Mouse (Mus musculus) kidney, postnatal 25 days (tissue): ENCODE data around the gene Gm37419.

Experiments used
- DNase-seq, 2 experiments: peaks; one replicate each; pipeline ENCODE4 v3.0.0; 2021; ENCODE audit warnings: mixed read lengths in 2 of 2

Gene Gm37419

DNA sequence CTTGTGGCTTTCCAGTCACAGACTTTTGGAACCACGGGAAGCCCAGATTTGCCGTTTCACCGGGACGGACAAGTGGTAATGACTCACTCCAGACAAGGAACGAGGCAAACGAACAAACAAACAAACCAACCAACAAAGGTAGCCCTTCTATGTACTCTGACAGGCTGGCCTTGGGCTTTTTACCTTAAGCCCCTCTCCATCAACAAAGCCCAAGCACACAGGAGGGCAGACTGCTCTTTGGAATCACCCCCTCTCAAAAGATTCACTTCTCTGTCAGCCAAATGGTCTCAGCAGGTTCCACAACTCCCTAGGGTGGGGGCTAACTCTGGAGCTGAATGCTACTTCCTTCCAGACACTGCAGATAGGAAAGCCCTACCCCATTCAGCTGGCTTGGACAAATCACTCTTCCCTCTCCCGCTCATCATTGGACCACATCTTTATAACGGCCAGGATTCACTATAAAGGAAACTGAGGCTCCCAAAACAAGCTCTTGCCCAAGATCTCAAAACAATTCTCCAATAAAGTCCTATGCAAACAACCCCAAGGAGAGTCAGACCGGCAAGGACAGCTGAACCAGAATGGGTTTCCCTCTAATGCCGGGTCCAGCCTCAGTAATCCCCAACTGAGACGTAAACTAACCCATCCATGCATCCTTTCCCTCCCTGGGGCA, 7.9 kb upstream of the Gm37419 start:
- DNase-seq: no peak

DNA sequence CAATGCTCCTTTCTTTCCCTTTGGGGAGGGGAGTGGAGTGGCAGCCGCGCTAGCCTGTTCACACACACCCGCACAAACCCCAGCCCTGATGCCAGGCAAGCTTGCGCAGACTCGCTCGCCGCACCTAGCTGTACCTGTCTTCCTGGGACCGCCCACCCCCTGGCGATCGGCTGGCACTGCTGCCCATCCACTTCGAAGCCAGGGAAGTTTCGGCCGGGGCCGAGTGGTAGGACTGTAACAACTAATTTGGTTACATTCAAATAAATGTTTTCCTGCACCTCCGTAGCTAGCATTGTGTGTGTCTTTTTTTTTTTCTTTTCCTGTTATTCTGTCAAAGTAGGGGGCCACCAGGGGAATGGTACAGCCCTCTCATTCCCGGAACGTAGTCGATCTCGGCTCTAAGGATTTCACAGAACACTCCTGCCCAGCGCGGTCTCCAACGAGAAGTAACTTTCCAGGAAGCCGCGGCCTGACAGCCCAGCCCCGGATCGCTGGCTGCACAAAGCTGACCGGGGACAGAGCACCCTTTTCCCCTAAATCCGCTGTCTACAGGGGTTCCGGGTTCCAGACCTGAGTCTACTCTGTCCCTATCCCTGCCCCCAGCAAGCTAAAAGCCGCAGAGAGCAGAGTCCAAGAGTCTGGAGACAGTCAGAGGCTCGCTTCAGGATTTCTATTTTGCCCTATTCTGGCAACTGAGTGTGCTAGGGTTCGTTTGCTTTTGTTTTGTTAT, 7.1 kb upstream of the Gm37419 start:
- DNase-seq: peak; percentile 55 to 77

DNA sequence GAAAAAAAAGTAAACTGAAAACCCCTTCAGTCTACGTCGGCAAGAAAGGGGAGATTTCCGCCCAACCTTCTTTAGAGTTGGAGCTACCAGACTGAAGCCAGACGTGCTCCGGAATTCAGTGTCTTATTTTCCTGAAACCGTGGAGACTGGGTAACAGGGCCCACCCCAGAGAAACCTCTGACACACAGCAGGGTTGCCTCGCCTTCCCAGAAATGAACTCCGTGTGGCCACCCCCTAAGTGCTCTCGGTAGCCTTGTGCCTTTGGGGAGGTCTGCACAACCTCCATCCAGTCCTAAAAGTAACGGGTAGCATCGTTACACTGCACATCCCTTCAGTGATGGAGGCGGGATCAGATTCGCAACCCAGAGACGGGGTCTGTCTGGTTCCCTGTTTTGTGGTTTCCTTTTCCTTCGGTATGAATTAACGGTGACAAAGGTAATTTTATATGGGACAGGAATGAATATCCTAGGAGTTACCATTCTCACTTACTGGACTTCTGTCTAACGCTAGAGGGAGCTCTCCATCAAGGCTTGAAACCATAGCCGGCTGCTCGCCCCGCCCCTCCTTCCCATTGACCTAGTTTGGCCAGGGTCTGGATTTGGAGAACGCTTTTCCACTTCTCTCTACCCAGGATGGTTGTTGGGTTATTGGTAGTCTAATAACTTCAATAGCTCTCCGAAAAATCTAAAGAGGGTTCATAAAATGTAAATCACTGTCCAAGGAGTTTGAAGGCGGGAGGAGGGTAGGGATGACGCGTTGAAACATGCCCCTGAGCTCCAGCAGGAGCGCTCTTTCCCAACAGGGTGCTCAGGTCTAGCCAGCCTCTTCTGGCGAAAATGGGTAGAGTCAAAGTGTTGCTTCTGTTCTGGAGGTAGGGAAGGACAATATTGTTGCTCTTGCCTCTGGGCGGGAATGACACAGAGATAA, 6.1 kb upstream of the Gm37419 start:
- peak; percentile 88 to 94 for DNase-seq

DNA sequence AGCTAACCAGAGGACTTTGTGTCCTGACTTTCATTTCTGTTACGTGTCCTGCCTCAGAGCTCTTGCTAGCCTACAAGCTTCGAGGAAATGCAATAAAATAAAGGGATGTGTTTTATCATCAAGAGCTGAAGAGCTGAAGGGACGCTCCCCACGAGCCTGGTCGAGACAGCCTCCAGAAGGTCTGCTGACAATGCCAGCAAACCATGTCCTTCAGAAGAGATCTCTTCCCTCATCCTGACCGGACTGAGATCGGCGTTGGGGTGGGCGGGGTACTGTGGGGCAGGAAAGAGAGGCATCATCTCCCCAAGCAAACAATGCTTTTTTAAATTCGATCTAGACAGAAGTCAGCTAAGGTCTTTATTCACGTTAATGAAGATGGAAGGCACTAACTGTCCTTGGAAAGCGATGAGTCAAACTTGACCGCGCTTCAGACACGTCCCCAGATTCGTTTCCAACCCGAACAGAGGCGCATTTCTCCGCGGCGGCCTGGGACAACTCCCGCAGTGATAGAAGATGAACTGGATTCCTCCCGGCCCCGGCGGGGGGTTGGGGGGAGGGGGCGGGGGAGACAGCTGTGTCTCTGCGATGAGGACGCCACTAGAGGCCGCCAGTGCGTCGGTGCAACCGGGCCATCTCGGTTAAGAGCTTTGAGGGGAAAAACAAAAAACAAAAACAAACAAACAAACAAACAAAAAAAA, 5.2 kb upstream of the Gm37419 start:
- DNase-seq: peak; percentile 87 to 90

DNA sequence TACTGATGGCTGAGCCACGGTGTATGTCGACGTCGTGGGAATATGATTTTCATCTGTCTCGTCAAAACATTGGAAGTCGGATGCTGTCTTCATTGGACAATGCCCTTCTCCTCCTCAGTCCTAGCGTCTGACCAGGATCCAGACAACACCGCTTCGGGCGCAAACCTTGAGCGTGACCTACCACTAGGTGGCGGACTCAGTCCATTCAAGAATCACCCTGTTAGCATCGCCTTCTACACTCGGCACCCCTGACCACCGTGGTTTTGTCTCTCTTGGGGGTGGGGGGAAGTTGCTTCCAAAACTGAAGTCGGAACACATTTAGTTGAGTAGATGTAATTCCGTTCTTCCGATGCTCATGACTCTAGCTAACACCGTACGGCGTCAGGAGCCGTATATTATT, 4.1 kb upstream of the Gm37419 start:
- peak; percentile 91 to 95 for DNase-seq

DNA sequence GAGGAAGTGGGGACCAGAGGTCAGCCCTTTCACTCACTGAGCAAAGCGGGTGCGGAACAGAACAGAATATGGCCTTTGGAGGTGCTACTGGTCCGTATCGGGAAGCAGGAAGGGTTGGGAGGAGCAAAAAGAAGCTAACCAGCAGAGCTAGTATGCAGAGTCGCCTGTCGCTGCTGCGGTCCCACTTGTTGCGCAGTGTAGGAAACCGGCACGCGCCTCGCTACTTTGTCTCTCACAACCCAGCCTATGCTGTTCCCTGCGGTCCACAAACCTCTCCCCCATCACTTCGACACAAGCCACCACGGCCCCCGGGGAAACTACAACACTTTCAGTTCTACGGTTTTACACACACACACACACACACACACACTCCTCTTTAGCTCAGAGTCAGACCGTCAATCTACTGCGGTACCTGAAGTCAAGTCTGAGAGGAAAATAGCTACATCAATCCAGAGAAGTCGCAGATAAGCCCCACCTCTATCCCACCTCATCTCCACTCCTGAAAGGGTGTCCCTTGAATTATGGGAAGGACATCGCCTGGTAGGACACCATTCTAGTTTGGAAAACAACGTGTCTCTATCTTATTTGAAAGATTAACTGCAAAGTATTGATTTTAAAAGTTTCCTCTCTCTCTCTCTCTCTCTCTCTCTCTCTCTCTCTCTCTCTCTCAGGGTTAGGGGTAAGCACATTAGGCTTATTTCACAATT, 3.4 kb upstream of the Gm37419 start:
- DNase-seq: peak; percentile 59 to 72

DNA sequence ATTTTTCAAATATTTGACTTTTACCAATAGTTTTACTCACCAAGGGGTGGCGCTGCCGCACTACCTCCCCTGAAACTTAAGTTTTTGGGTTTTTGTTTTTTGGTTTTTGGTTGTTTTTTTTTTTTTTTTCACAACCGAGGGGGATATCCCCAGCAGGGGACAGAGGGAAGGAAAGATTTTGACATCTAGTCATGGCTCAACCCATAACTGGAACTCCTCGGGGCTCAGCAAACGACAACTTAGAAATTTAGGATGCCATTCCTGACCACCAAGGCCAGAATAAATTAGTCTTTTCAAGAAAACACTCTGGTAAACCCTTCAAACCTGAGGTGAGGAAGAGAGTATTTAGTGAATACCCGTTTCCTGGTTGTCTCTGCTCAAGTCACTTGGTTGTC, 2.8 kb upstream of the Gm37419 start:
- DNase-seq: peak in 1 of 2 experiments; percentile 77

DNA sequence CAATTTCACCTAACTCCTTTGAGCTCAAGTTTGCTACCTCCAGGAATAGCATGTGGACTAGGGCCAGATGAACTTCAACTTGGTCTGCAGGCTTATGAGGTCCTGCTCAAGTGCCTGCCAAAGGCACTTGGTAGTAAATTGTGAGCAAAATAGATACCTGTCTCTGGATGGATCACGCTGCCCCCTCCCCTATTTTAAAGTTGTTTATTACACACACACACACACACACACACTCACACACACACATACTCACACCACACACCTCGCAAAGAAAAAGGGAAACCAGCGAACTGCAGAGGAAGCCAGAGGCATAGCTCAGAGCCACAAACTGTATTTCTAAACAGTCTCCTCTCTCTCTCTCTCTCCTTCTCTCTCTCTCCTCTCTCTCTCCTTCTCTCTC, 2.1 kb upstream of the Gm37419 start:
- DNase-seq: peak in 1 of 2 experiments; percentile 39

DNA sequence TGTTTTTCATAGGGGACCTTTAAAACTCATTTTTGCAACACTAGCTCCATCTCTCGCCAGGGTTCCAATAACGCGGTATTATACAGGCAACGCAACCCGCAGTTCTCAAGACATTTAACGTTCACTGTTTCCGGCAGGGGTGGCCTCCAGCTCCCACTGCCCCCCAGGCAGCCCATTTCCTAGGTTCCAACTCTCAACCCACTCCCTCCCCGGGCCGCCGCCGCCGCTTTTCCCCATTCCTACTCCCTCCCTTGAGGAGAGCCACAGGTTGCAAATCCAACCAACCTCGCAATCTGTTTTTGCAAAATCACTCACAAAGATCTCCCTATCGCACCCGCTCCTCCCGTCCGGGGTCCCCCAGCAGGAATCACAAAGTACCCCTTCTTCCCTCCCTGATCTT, 1.4 kb upstream of the Gm37419 start:
- peak in 1 of 2 experiments; percentile 32 for DNase-seq

DNA sequence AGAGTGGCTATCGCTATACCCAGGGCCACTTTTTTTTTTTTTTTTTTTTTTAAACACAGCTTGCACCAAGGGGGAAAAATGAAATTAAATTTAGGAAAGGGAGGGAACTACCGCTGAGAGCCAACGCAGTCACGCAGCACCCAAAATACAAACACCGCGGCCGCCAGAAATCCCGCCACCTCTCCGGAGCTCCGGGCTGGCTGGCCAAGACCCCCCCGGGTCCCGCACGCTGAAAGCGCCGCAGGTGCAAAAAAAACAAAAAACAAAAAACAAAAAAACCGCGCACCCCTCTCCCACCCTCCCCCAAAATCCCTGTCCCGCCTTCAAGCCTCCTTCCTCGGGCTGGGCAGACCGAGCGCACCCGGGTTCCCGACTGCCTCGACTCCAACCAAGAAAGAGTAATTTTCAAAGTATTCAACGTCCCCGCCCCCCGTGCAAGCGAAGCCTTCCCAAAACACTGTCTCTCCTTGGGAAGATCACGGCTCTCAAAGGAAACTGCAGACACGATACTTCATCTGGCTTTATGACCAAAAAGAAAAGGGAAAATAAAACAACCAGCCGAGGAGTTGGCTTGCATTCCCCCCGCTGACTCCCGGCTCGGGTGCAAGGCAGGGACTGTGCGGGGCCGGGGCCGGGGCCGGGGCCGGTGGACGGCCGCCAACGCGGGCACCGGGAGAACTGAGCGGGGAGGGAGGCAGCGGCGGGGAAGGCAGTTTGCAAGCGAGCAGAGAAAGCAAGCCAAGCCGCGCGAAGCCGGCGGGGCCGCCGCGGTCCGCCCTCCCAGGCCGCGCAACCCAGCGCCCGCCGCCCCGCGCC, 733 bp upstream of the Gm37419 start:
- DNase-seq: peak; percentile 62 to 73

DNA sequence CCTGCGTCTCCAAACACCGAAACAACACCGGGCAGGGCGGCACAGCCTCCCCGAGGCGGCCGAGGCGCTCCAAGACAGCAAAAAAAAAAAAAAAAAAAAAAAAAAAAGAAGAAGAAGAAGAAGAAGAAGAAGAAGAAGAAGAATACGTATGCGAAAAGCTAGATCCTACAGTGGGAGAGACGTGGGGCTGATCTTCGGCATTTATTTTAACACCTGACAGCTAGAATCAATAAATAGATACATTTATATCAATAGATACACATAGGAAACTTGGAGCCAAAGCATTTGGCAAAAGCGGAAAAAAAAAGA, 171 bp upstream of the Gm37419 start:
- DNase-seq: no peak

DNA sequence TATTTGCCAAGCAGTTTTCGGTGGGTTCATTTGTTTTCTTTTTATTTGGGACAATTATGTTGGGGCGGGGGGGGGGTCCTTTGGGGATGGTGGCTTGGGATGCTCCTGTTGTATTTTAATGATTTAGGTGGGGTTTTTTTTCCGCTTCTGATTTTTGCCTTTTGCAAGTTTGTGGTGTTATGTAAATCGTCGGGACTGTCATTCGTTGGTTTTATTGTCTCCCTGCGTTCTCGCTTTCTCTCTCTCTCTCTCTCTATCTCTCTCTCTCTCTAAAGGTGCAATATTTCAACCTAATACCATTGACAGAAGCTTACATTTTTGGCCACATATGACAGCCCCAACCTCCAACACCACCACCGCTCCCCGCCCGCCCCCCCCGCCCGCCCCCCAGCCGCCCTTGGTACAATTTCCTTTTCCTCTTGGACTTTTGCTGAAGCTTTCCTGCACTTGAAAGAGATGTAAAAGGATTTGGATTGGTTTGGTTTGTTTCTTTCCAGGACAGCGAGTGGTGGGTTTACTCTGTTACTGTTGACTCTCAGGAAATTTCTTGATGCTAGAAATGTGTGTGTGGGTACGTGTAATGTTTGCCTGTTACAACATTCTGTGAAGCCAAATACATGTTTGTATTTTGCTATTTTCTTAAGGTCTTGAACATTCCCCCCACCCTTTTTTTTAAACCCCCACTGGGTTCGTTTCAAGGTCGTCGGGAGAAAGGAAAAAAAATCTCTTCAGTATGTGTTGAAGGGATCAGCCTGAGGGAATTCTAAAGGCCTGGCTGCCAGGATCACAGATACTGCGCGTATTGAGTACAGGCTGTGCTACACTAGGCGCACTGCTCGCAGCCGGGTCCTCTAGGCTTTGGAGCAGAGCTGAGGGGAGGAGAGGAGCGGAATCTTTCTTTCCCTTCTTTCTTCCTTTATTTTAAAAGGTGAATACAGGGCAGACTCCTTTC, 1.2 kb downstream of the Gm37419 start:
- peak; percentile 36 to 73 for DNase-seq

DNA sequence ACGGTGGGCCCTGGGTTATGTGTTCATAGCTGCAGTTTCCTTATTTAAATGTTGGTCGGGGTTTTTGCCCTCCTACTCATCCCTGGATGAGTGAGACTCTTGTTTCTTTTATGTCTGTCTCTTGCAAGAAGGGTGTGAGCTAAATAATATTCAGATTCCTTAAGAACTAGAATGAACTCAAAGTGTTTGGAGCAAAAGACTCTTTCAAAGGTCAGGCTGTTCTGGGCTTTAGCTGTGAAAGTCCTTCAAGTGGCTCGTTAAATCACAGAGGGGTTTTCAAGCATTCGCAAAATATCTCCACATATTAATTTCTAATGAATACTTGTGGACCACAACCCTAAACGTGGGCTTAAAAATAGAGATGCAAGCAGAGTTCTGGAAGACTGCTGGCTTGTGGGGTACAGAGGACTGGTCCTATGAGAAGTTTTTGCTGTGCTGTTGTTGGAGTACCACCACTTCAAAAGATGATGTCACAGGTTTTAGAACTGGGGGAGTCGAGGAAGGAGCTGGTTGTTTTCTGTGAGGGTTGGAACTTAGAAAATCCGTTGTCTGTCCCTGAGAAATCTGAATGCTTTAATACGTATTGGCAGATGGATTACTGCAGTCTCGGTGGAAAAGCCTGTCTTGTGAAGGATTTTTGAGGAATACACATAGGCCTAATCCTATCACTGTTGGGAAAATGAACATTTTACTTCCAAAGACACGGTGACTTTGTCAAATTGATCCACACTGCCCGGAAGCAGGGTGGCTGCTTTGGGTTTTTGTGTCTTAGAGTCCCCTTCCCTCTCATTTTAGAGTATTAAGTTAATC, 2.1 kb downstream of the Gm37419 start:
- no peak for DNase-seq

DNA sequence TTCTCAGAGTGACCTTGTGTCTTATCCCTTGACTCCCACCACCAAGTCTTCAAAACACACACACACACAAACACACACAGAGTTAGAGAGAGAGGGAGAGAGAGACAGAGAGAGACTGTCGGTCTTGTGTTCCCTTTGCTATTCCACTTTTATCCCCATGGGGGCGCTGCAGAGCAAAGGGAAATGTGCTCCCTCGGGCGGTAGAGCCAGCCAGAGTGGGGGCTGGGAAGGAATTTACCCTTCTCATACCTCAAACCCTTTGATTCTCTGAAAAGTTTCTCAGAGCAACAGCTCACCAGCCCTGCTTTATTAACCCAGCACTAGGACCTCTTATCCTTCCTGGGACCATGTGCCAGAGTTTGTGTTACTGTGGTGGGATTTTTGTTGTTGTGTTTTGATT, 2.9 kb downstream of the Gm37419 start:
- DNase-seq: peak; percentile 92 to 96

DNA sequence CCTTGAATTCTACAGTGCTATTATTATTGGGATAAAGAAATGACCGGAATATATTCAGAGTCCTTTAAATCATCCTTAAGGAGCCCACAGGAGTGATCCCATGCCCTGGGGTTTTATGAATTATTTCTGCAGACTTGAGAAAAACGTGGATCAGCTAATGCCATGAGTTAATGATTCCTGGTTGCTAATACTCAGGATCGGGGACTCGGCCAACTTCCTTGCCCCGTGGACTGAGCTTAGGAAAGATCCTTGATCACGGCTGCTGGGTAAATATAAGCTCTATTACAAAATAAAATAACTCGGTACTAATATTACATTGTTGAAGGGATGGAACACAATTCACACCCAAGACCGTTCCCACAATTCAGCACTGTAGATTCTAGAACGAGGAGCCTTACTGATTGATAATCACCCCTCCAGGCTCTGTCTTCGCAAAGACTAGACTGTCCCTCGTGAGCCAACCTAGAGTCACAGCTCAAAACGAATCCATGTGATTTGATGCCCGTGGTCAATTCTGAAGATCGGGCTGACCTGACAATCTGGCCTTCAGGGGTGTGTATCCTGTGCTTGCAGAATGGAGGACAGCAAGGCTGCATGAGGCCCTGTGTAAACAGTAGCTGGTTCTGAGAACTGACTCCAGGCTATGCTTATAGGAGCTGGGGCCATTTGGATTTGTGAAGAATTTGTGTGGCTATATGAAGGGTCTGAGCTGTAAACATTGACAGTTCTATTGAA, 3.7 kb downstream of the Gm37419 start:
- peak; percentile 58 to 71 for DNase-seq

DNA sequence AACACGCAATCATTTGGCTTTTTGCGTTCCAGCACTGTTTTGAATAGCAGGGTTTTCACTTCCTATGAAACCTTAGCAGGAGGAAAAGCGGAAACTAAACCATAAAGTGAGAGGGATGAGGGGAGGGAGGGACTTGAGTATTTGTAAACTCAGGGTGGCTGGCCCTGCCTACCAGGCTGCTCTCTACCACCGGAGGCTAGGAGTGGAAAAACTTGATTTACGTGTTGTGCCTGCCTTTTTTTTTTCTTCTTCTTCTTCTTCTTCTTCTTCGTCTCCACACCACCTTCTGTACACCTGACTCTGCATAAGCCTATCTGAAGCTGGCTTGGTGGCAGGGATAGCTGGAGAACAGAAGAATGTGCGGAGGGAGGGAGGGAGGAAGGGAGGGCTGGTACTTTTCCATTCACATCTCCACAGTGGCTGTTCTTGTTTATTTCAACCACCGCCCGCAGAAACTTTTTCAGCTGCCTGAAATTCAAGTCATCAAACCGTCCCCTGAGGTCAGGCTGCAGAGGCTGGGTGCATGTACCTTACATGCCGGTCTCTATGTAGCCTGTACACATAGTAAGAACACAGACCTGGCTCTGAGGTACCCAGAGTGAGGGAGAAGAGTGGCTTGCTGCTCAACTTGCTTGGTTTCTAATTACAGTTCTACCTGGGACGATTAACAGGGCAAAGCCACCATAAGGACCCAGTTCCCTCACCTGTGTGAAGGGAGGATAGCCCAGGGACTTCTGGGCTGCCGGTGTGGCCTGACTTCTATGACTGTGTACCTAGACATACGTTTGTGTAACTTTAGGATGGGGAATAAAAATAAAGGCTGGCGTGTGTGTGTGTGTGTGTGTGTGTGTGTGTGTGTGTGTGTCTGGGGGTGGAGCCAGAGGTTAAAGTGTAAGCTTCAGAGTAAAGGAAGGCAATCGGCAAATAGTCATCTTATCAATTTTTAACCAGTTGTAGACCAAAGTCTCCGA, 5.4 kb downstream of the Gm37419 start:
- DNase-seq: peak; percentile 76 to 84

DNA sequence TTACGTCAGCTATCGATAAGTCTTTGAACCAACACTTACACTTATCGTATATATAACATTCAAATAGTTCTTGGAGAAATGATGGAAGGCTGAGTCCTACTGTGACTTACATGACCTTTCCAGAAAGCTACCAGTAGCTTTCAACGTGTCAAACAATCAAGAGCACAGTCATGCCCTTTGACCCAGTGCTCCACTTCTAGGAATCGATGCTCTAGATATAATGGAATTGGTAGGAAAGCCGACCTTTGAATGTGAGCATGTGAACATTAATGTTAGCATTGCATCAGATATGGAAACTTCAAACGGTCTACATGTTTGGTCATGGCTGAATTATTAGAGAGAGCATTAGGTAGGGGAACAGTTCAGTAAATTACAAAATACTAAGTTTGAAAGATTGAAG, 8.1 kb downstream of the Gm37419 start:
- no peak for DNase-seq
